Mouse (Mus musculus) CH12.LX (cell line): ENCODE results near the gene Nucb1. TPM values are rescaled to one million over a fixed set of nuclear protein-coding genes. Genes with fewer than 3 reads are reported as not detected.

ENCODE experiments used
- DNase-seq: peaks from one replicate; pipeline ENCODE4 v3.0.0-alpha.2; 2013; ENCODE audit errors: extremely low read depth
- H3K27ac ChIP-seq: 2 replicates; pipeline ENCODE4 v1.5.1; 2012; ENCODE audit warnings: low read depth, mild to moderate bottlenecking, control low read depth, moderate library complexity; ENCODE audit not compliant: insufficient read depth
- H3K27me3 ChIP-seq: replicated peaks from 2 replicates; pipeline ENCODE3; 2012; ENCODE audit warnings: inconsistent platforms
- H3K36me3 ChIP-seq, 2 experiments: replicated peaks in 1 of 2; 2 replicates each; pipeline versions ENCODE3 to v1.6.1; 2012; ENCODE audit warnings: inconsistent platforms in 1 of 2, low read length in 1 of 2, mild to moderate bottlenecking in 1 of 2, mixed read lengths in 1 of 2, moderate library complexity in 1 of 2; ENCODE audit not compliant: control insufficient read depth in 1 of 2, insufficient read depth in 1 of 2
- H3K4me1 ChIP-seq, 2 experiments: 2 replicates each; pipeline ENCODE4 v1.6.1; 2012; ENCODE audit warnings: inconsistent platforms in 1 of 2, moderate library complexity in 1 of 2; ENCODE audit not compliant: insufficient read depth in 2 of 2, control insufficient read depth in 1 of 2
- H3K4me2 ChIP-seq: 2 replicates; pipeline ENCODE4 v1.6.1; 2012; ENCODE audit warnings: low read depth, mild to moderate bottlenecking, control low read depth; ENCODE audit not compliant: poor library complexity, insufficient read depth, severe bottlenecking
- H3K4me3 ChIP-seq, 3 experiments: fragments of 150-350 bp in 1 of 3; sonication (generic) in 1 of 3; replicated peaks in 1 of 3; 2 replicates each; pipeline versions ENCODE3 to v1.5.1; 2011 to 2012; ENCODE audit warnings: low read depth in 2 of 3, low read length in 2 of 3, mild to moderate bottlenecking in 2 of 3, moderate library complexity in 2 of 3, control low read depth in 1 of 3, improper control_type of control experiment in 1 of 3, inconsistent platforms in 1 of 3, mixed read lengths in 1 of 3; ENCODE audit not compliant: poor library complexity in 1 of 3
- H3K79me2 ChIP-seq: replicated peaks from 2 replicates; pipeline ENCODE4 v1.6.1; 2012; ENCODE audit warnings: mild to moderate bottlenecking, moderate library complexity; ENCODE audit not compliant: control insufficient read depth, poor library complexity, insufficient read depth, severe bottlenecking; ENCODE audit errors: extremely low read depth
- H3K9ac ChIP-seq: 2 replicates; pipeline ENCODE4 v1.6.1; 2012; ENCODE audit warnings: low read depth, mild to moderate bottlenecking, control low read depth, moderate library complexity; ENCODE audit not compliant: insufficient read depth
- H3K9me3 ChIP-seq: replicated peaks from 2 replicates; pipeline ENCODE3; 2012; ENCODE audit warnings: low read length, inconsistent platforms, mixed read lengths
- BHLHE40 ChIP-seq: IDR thresholded peaks from 2 replicates; pipeline ENCODE4 v1.6.1; 2011; ENCODE audit warnings: mild to moderate bottlenecking, low read depth, low read length, improper control_type of control experiment
- CHD1 ChIP-seq: IDR thresholded peaks from 2 replicates; pipeline ENCODE4 v1.6.1; 2012; ENCODE audit warnings: low read depth, low read length, improper control_type of control experiment, inconsistent platforms
- CHD2 ChIP-seq: IDR thresholded peaks from 2 replicates; pipeline ENCODE4 v1.6.1; 2011; ENCODE audit warnings: low read length, improper control_type of control experiment
- CTCF ChIP-seq, 2 experiments: IDR thresholded peaks in 1 of 2; conservative IDR thresholded peaks in 1 of 2; 2 replicates each; pipeline ENCODE4 v1.5.1; 2011 to 2012; ENCODE audit warnings: low read depth in 2 of 2, low read length in 2 of 2, improper control_type of control experiment in 1 of 2, inconsistent platforms in 1 of 2, mild to moderate bottlenecking in 1 of 2, moderate library complexity in 1 of 2
- ELF1 ChIP-seq: IDR thresholded peaks from 2 replicates; pipeline ENCODE4 v1.6.1; 2014; ENCODE audit warnings: low read depth, mild to moderate bottlenecking, inconsistent platforms, low read length, improper control_type of control experiment
- ETS1 ChIP-seq: conservative IDR thresholded peaks from 2 replicates; pipeline ENCODE4 v1.6.1; 2012; ENCODE audit warnings: low read depth, mild to moderate bottlenecking, inconsistent platforms, low read length, improper control_type of control experiment, moderate library complexity
- GABPA ChIP-seq: IDR thresholded peaks from 2 replicates; pipeline ENCODE4 v1.6.1; 2012; ENCODE audit warnings: low read depth, low read length, improper control_type of control experiment, inconsistent platforms; ENCODE audit not compliant: insufficient replicate concordance
- HCFC1 ChIP-seq: IDR thresholded peaks from 2 replicates; pipeline ENCODE4 v1.6.1; 2012; ENCODE audit warnings: low read depth, mild to moderate bottlenecking, inconsistent platforms, low read length, improper control_type of control experiment
- IRF4 ChIP-seq: IDR thresholded peaks from 2 replicates; pipeline ENCODE4 v1.6.1; 2014; ENCODE audit warnings: low read depth, mild to moderate bottlenecking, inconsistent platforms, low read length, improper control_type of control experiment
- KAT2A ChIP-seq: IDR thresholded peaks from 2 replicates; pipeline ENCODE4 v1.6.1; 2012; ENCODE audit warnings: low read length, improper control_type of control experiment, inconsistent platforms; ENCODE audit not compliant: insufficient replicate concordance
- MXI1 ChIP-seq: IDR thresholded peaks from 2 replicates; pipeline ENCODE4 v1.6.1; 2011; ENCODE audit warnings: mild to moderate bottlenecking, low read depth, low read length, improper control_type of control experiment
- MYC ChIP-seq: IDR thresholded peaks from 2 replicates; pipeline ENCODE4 v1.6.1; 2011; ENCODE audit warnings: low read depth, mild to moderate bottlenecking, improper control_type of control experiment, low read length
- NELFE ChIP-seq: IDR thresholded peaks from 2 replicates; pipeline ENCODE4 v1.6.1; 2011; ENCODE audit warnings: low read depth, low read length, improper control_type of control experiment
- NRF1 ChIP-seq: IDR thresholded peaks from 2 replicates; pipeline ENCODE4 v1.6.1; 2014; ENCODE audit warnings: low read depth, mild to moderate bottlenecking, inconsistent platforms, low read length, improper control_type of control experiment, moderate library complexity
- PAX5 ChIP-seq: IDR thresholded peaks from 2 replicates; pipeline ENCODE4 v1.6.1; 2012; ENCODE audit warnings: low read length, inconsistent platforms, mixed read lengths
- POLR2A ChIP-seq: IDR thresholded peaks from 2 replicates; pipeline ENCODE4 v1.6.1; 2011; ENCODE audit warnings: low read depth, mild to moderate bottlenecking, improper control_type of control experiment, low read length
- SIN3A ChIP-seq: IDR thresholded peaks from 2 replicates; pipeline ENCODE4 v1.6.1; 2012; ENCODE audit warnings: low read length, improper control_type of control experiment, inconsistent platforms
- TBP ChIP-seq: conservative IDR thresholded peaks from 2 replicates; pipeline ENCODE4 v1.6.1; 2011; ENCODE audit warnings: low read depth, low read length, improper control_type of control experiment
- TCF12 ChIP-seq: IDR thresholded peaks from 2 replicates; pipeline ENCODE4 v1.6.1; 2014; ENCODE audit warnings: low read depth, mild to moderate bottlenecking, inconsistent platforms, low read length, improper control_type of control experiment
- UBTF ChIP-seq: IDR thresholded peaks from 2 replicates; pipeline ENCODE4 v1.6.1; 2012; ENCODE audit warnings: low read depth, mild to moderate bottlenecking, inconsistent platforms, low read length, improper control_type of control experiment, moderate library complexity
- USF2 ChIP-seq: conservative IDR thresholded peaks from 2 replicates; pipeline ENCODE4 v1.6.1; 2011; ENCODE audit warnings: low read depth, low read length, improper control_type of control experiment
- ZC3H11A ChIP-seq: IDR thresholded peaks from 2 replicates; pipeline ENCODE4 v1.6.1; 2012; ENCODE audit warnings: low read depth, mild to moderate bottlenecking, inconsistent platforms, low read length, improper control_type of control experiment
- ZKSCAN1 ChIP-seq: IDR thresholded peaks from 2 replicates; pipeline ENCODE4 v1.6.1; 2012; ENCODE audit warnings: low read depth, inconsistent platforms, low read length, improper control_type of control experiment, borderline replicate concordance
- ZMIZ1 ChIP-seq: IDR thresholded peaks from 2 replicates; pipeline ENCODE4 v1.6.1; 2012; ENCODE audit warnings: low read depth, mild to moderate bottlenecking, inconsistent platforms, low read length, improper control_type of control experiment
- dilution Hi-C: fragments of 300-500 bp; cut with MboI; formaldehyde crosslinking; loops from 2 replicates; pipeline ENCODE4 v1.14.3; 2020; ENCODE audit warnings: low sequenced_read_pairs; ENCODE audit not compliant: extremely low pct_unique_long_range_greater_than_20kb, extremely low pct_ligation_motif_present
- in situ Hi-C: fragments of 300-500 bp; cut with MboI; formaldehyde crosslinking; loops from 3 replicates; pipeline ENCODE4 v1.14.3; 2019; ENCODE audit warnings: low sequenced_read_pairs, low pct_ligation_motif_present, low pct_unique_long_range_greater_than_20kb, mixed read lengths
- polyA plus RNA-seq: library from polyadenylated mRNA; unstranded; fragments of >175 nt; gene quantifications from 2 replicates; pipeline ENCODE4 v1.2.1, GENCODE M21; 2012; ENCODE audit warnings: low read depth; ENCODE audit not compliant: insufficient read length
- total RNA-seq, 2 experiments: library from RNA; depleted of rRNA; stranded (reverse); fragments of 300-350 nt in 1 of 2; fragments of >200 nt in 1 of 2; gene quantifications; 2 replicates each; pipeline ENCODE4 v1.2.3; 2012 to 2014

Nucb1 gene
- total RNA-seq (2012; rRNA removed) (83.4 and 92.6 TPM in 2 replicates), total RNA-seq (2014; rRNA removed) (40.8 and 46.2 TPM in 2 replicates), polyA plus RNA-seq (90.4 and 129 TPM in 2 replicates)

DNA sequence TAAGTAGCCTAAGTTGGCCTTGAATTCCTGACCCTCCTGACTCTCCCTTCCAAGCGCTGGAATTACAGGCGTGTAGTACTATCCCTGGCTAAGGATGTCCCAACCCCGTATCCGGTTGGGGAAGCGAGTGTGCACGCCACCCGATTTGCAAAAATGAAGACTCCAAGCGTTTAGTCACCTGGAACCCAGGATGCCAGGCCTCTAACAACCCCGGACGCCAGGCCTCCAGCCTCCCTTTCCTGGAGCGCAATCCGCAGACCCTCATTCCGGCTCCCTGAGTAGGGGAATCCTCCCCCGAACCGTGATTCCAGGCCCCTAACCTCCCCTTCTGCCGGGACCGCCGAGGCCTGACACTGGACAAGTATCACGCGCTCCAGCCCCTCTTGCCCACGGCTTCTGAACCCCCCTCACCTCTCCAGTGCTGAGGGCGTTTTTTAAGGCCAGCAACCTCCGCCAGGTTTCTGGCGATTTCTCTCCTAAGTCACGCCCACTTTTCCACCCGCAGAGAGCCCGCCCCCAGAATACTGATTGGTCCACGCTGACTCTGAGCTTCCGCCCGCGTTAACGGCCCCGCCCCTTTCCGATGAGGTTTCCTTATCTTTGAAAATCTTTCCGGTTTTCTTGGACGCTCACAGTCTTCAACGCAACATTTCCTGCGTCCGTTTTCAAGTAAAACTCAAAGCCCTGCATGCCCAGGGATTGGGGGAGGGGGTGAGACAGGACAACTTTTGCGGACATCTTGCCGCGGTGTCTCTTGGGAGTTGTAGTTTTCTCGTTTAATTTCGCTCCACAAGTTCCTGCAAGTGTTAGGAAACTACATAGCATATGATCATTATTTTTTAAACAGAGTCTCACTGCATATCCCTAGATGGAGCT is at the start of gene Nucb1:
Nucb1 (minus strand) TSS at position 495 of the 876 bp plus-strand sequence.
- peak within 1 kb of the TSS; percentile 82 to 88 (median 87) for H3K4me3 ChIP-seq
- H3K9ac ChIP-seq, result peak within 1 kb of the TSS; percentile 80
- H3K9me3 ChIP-seq, result no peaks in the 10 kb centered on the region
- H3K4me2 ChIP-seq, result peak within 1 kb of the TSS; percentile 68
- dilution Hi-C loops, result no loop called here
- no peaks in the 10 kb centered on the region for H3K79me2 ChIP-seq
- peaks cover 2 to 16% of the 10 kb centered on the region in 2 experiments; a peak in 3 of 4 replicates for H3K4me1 ChIP-seq
- H3K36me3 ChIP-seq, result peaks cover 7 to 28% of the 10 kb centered on the region in 2 experiments
- DNase-seq, result peak; percentile 95
- H3K27me3 ChIP-seq, result no peaks in the 10 kb centered on the region
- H3K27ac ChIP-seq, result peak within 1 kb of the TSS; percentile 70
- no peak for TF ChIP-seq USF2
- no peak for TF ChIP-seq UBTF
- TF ChIP-seq PAX5, result no peak
- TF ChIP-seq CTCF (conservative IDR thresholded peaks at IDR 0.05 in 1 of 2, IDR thresholded peaks at IDR 0.05 in 1 of 2; ENCODE audit: low read depth in 2 of 2, low read length in 2 of 2), result no peak; a peak in 1 of 4 replicates
- TF ChIP-seq IRF4, result 0 out of 2 replicates have a peak, but pooled peaks have one; percentile 20
- no peak for TF ChIP-seq ETS1
- peak; percentile 10; the same call in 1 of the 2 replicates for TF ChIP-seq GABPA
- no peak for TF ChIP-seq ZKSCAN1
- TF ChIP-seq NELFE, result peak; percentile 90
- peak; percentile 89 for TF ChIP-seq POLR2A
- peak; percentile 75 for TF ChIP-seq SIN3A
- peak; percentile 88; the same call in 1 of the 2 replicates for TF ChIP-seq KAT2A
- TF ChIP-seq MXI1, result peak; percentile 63; the same call in 1 of the 2 replicates
- peak; percentile 19; the same call in 1 of the 2 replicates for TF ChIP-seq MYC
- no peak for TF ChIP-seq ZC3H11A
- TF ChIP-seq NRF1, result peak; percentile 47
- peak; percentile 98 for TF ChIP-seq HCFC1
- peak; percentile 89 for TF ChIP-seq CHD2
- no peak for TF ChIP-seq CHD1
- peak; percentile 81 for TF ChIP-seq TCF12
- TF ChIP-seq BHLHE40, result no peak; the same call in none of the 2 replicates
- TF ChIP-seq TBP, result peak; percentile 32; the same call in 1 of the 2 replicates
- TF ChIP-seq ZMIZ1, result 0 out of 2 replicates have a peak, but pooled peaks have one; percentile 63
- TF ChIP-seq ELF1, result peak; percentile 86; the same call in 1 of the 2 replicates
- in situ Hi-C loops, result no loop called here
